Mouse (Mus musculus) forebrain, embryonic 13.5 days (tissue): ENCODE results near the gene Nxpe5. TPM values are rescaled to one million over a fixed set of nuclear protein-coding genes. Genes with fewer than 3 reads are reported as not detected.

Experiments used
- ATAC-seq: fragments of 200-750 bp; cut with Nextera tagmentation; 2 replicates; pipeline ENCODE4 v1.8.0; 2017
- H3K27ac ChIP-seq: fragments of 300-500 bp; sonication (generic); 2 replicates; pipeline ENCODE4 v1.5.1; 2015; ENCODE audit warnings: inconsistent platforms, mild to moderate bottlenecking, moderate library complexity
- H3K27me3 ChIP-seq: fragments of 300-500 bp; sonication (generic); 2 replicates; pipeline ENCODE4 v1.6.1; 2015; ENCODE audit warnings: mild to moderate bottlenecking, inconsistent platforms
- H3K36me3 ChIP-seq: fragments of 300-500 bp; sonication (generic); 2 replicates; pipeline ENCODE4 v1.6.1; 2015; ENCODE audit warnings: mild to moderate bottlenecking, inconsistent platforms; ENCODE audit not compliant: poor library complexity, severe bottlenecking
- H3K4me1 ChIP-seq: fragments of 300-500 bp; sonication (generic); 2 replicates; pipeline ENCODE4 v1.6.1; 2015; ENCODE audit warnings: inconsistent platforms
- H3K4me2 ChIP-seq: fragments of 300-500 bp; sonication (generic); 2 replicates; pipeline ENCODE4 v1.6.1; 2015; ENCODE audit warnings: inconsistent platforms, mild to moderate bottlenecking, moderate library complexity
- H3K4me3 ChIP-seq: fragments of 300-500 bp; sonication (generic); 2 replicates; pipeline ENCODE4 v1.5.1; 2015; ENCODE audit warnings: mild to moderate bottlenecking, inconsistent platforms
- H3K9ac ChIP-seq: fragments of 300-500 bp; sonication (generic); 2 replicates; pipeline ENCODE4 v1.6.1; 2015; ENCODE audit warnings: mild to moderate bottlenecking, inconsistent platforms
- H3K9me3 ChIP-seq: fragments of 300-500 bp; sonication (generic); replicated peaks from 2 replicates; pipeline ENCODE4 v1.6.1; 2016; ENCODE audit warnings: inconsistent platforms
- WGBS: fragments of 180-500 bp; shearing (Covaris S2); methylation state at CpG from one replicate; pipeline ENCODE4 v1.1.7; 2015; 5-methylcytosine and 5-hydroxymethylcytosine counted together
- polyA plus RNA-seq: library from polyadenylated mRNA; unstranded; fragments of >200 nt; fragmentation: Nextera tagmentation; extraction: Ambion mirVana; gene quantifications from 2 replicates; pipeline ENCODE4 v1.2.1, GENCODE M21; 2015

Gene Nxpe5
- polyA plus RNA-seq, 1 experiment from 2014 or later, result not detected

DNA sequence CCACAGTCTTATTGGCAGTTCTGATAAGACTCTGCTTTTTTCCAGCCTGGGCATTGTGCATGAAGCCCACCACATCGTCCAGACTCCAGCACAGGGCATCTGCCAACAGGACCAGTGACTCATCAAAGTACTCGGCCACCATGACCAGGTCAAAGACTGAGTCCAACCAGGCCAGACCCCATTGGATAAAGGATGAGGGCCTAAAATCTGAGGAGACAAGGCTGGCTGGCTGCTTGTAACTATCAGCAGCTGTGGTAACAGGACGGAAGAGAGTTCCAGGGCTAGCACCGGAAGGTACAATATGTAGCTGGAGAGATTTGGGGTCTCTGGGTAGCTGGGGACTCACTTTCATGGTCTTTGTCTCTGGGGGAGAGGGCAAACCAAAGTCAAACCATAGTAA lies 40.0 kb downstream of the Nxpe5 start:
- peaks cover 27% of the 10 kb centered on the region for H3K4me1 ChIP-seq

GRCm38 (mm10) chr5:138267114-138267513 lies 41.4 kb downstream of the Nxpe5 start:
- peaks cover 11% of the 10 kb centered on the region; the same call in 1 of the 2 replicates for H3K27me3 ChIP-seq
- no peak overlapping the region for H3K27ac ChIP-seq
- H3K36me3 ChIP-seq, result peaks cover 19% of the 10 kb centered on the region
- WGBS, result 92% methylated on average over 3 of the region's 3 CpGs
- no peak overlapping the region for H3K9ac ChIP-seq
- H3K9me3 ChIP-seq, result no peaks in the 10 kb centered on the region
- peaks cover 30% of the 10 kb centered on the region for H3K4me1 ChIP-seq
- no peak for ATAC-seq
- H3K4me2 ChIP-seq, result no peak overlapping the region
- no peak overlapping the region for H3K4me3 ChIP-seq

More for the DNA sequence above, 40.0 kb downstream of the Nxpe5 start:
- H3K36me3 ChIP-seq, result peaks cover 33% of the 10 kb centered on the region
- 97% methylated on average over 4 of the region's 4 CpGs for WGBS
- H3K9ac ChIP-seq, result no peak overlapping the region
- H3K27me3 ChIP-seq, result no peaks in the 10 kb centered on the region
- ATAC-seq, result no peak
- H3K9me3 ChIP-seq, result no peaks in the 10 kb centered on the region
- H3K4me2 ChIP-seq, result no peak overlapping the region
- no peak overlapping the region for H3K4me3 ChIP-seq
- H3K27ac ChIP-seq, result no peak overlapping the region

DNA sequence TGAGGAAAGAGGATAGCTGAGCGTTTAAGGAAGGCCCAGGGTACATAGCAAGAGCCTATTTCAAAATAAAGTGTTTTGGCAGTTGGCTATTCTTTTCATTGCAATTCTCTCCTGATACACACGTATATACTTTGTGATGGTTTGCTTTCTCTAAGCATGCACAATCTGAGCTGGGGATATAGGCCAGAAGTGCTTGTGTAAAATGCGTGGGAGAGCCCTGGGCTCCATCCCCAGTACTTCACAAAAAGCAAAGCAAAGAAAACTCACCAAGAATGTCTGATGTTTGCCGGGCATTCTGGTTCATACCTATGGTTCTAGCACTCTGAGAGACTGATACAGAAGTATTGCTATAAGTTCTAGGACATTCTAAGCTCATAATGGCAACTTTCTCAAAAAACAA lies 43.3 kb downstream of the Nxpe5 start:
- Histone ChIP-seq H3K27ac (no peak overlapping the region), H3K4me2 (no peak overlapping the region), H3K36me3 (peaks cover 16% of the 10 kb centered on the region), H3K27me3 (peaks cover 11% of the 10 kb centered on the region; the same call in 1 of the 2 replicates), H3K9me3 (no peaks in the 10 kb centered on the region), H3K4me1 (peaks cover 25% of the 10 kb centered on the region), H3K9ac (no peak overlapping the region), H3K4me3 (no peak overlapping the region)
- 85% methylated on average over 4 of the region's 4 CpGs for WGBS
- ATAC-seq, result no peak

DNA sequence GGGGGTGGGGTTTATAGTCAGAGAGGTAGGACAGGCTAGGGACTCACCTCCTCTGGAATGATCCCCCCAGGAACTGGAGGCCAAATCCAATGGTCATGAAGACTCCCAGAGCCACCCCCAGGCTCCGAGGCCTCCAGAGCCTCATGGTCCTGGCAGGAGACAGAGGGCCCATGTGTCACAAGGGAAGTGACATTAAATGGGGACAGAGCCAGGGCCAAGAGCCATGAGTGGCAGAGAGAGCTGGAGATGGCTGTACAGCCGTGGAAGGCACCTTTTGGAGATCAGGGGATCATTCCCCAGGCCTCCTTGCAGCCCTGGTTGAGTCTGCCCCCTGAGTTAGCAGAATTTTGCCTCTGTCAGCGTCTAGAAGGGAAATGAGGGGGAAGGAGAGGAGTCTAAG lies 45.5 kb downstream of the Nxpe5 start:
- H3K27ac ChIP-seq, result no peak overlapping the region
- H3K27me3 ChIP-seq, result peaks cover 11% of the 10 kb centered on the region; the same call in 1 of the 2 replicates
- H3K36me3 ChIP-seq, result peaks cover 28% of the 10 kb centered on the region
- H3K4me1 ChIP-seq, result peaks cover 34% of the 10 kb centered on the region
- WGBS, result 51% methylated on average over 3 of the region's 3 CpGs
- no peaks in the 10 kb centered on the region for H3K9me3 ChIP-seq
- ATAC-seq, result no peak
- no peak overlapping the region for H3K4me3 ChIP-seq
- no peak overlapping the region for H3K4me2 ChIP-seq
- H3K9ac ChIP-seq, result no peak overlapping the region

- peak within 1 kb of the TSS; percentile 50 for H3K9ac ChIP-seq
- peaks cover 33% of the 10 kb centered on the region for H3K36me3 ChIP-seq
- H3K27me3 ChIP-seq, result peaks cover 11% of the 10 kb centered on the region; the same call in 1 of the 2 replicates
- ATAC-seq, result no peak
- peak within 1 kb of the TSS; percentile 12; the same call in 1 of the 2 replicates for H3K4me3 ChIP-seq
- no peak within 1 kb of the TSS for H3K27ac ChIP-seq
- WGBS, result 2% methylated on average over 12 of the region's 12 CpGs
- H3K4me1 ChIP-seq, result peaks cover 47% of the 10 kb centered on the region
- peak within 1 kb of the TSS; percentile 46 for H3K4me2 ChIP-seq
- H3K9me3 ChIP-seq, result no peaks in the 10 kb centered on the region
Measured at GRCm38 (mm10) chr5:138272409-138272923, 46.8 kb downstream of the Nxpe5 start, which contains the start of gene Gal3st4. TSS of gene Gal3st4 (minus strand) at chr5:138272840.

DNA sequence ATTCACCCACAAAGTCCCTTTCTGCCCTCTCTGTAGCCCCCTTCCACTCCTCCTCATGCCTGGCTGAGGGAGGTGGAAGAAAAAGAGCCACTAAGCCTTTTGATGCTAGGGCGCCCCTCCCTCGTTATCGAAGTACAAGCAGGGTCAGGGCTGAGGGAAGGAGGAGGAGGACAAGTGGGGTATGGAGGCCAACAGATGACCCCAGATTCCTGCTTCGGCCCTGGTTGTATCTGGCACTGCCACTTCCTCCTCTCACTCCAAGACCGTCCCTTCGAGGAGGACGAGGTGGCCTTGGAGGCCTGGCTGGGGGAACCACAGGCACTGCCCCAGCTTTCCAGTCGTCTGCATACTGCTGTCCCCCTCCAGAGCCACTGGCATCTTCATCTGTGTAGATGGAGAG lies 48.5 kb downstream of the Nxpe5 start:
- Histone ChIP-seq H3K27ac (no peak overlapping the region), H3K9me3 (no peaks in the 10 kb centered on the region), H3K9ac (no peak overlapping the region), H3K4me3 (no peak overlapping the region), H3K36me3 (peaks cover 40% of the 10 kb centered on the region), H3K27me3 (peaks cover 11% of the 10 kb centered on the region; the same call in 1 of the 2 replicates), H3K4me1 (peaks cover 64% of the 10 kb centered on the region), H3K4me2 (no peak overlapping the region)
- ATAC-seq, result no peak
- WGBS, result 55% methylated on average over 8 of the region's 8 CpGs

GRCm38 (mm10) chr5:138275216-138276050 lies 49.7 kb downstream of the Nxpe5 start:
- Histone ChIP-seq H3K27me3 (peaks cover 11% of the 10 kb centered on the region; the same call in 1 of the 2 replicates), H3K4me2 (peak overlapping the region; percentile 82), H3K9me3 (peaks cover 1% of the 10 kb centered on the region; the same call in 1 of the 2 replicates), H3K4me3 (peak overlapping the region; percentile 43), H3K9ac (peak overlapping the region; percentile 75), H3K27ac (peak overlapping the region; percentile 31; the same call in 1 of the 2 replicates), H3K4me1 (peaks cover 64% of the 10 kb centered on the region), H3K36me3 (peaks cover 40% of the 10 kb centered on the region)
- ATAC-seq, result no peak
- WGBS, result 7% methylated on average over 41 of the region's 41 CpGs

DNA sequence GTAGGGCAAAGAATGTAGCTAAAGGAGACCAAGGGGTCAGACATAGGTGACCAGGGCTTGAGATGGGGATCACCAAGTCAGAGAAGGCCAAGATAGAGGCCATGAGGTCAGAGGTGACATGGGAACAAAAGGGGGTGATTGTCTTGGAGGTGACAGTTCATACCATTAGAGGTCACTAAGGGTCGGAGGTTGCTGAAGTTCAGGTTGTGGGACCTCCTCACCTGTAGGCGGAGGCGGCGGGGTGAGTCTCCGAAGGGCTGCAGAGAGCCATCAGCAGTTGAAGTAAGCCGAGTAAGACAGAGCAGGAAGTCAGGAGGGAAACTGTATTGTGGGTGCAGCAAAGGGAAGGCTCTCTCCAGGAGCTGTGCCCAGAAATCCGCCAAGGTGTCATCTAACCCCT lies 52.3 kb downstream of the Nxpe5 start:
- peak overlapping the region; percentile 81 for H3K4me3 ChIP-seq
- H3K9ac ChIP-seq, result peak overlapping the region; percentile 94
- ATAC-seq, result no peak
- peaks cover 40% of the 10 kb centered on the region for H3K36me3 ChIP-seq
- H3K4me1 ChIP-seq, result peaks cover 52% of the 10 kb centered on the region
- H3K27me3 ChIP-seq, result no peaks in the 10 kb centered on the region
- H3K4me2 ChIP-seq, result peak overlapping the region; percentile 82
- H3K27ac ChIP-seq, result no peak overlapping the region
- peaks cover 8% of the 10 kb centered on the region; the same call in 1 of the 2 replicates for H3K9me3 ChIP-seq
- WGBS, result 88% methylated on average over 7 of the region's 7 CpGs

DNA sequence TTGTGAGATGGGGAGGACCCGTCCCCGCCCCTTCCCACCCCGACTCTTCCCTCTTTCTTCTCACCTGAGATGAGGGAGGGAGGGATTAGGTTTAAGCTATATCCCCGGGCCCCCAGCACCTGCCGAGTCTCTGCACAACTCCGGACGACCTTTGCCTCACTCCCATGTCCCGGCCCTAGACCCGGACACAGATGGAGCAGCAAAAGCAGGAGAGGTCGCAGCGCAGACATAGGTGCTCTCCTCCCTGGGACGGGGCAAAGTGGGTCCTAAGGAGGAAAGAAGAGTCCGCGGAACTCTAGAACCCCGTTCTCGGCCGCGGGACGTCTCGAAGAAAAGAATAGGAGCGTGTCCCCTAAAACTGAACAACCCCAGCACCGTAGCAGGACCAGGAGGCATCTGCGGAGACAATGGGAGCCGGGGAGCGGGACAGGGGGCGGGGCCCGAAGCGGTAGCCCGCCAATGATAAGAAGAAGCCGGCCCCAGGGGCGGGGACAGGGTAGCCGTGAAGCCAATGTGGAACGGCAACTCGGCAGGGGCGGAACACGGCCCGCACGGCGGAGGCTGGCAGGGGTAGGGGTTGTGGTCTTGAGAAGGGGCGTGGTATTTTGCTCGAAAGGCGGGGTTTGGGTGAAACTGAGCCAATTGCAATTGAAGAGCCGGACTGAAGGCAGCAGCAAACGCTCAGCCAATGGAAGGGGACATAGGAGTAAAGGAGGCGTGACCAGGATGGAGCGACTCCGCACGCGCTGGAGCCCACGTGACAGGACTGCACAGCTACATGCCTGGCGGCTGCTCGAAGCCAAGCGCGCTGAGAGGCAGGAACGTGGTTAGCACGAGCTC lies 54.1 kb downstream of the Nxpe5 start, which contains the start of the genes Gm43720, Gpc2 and Stag3:
Gm43720 (minus strand) TSS at position 374 of the 840 bp plus-strand sequence.
Gpc2 (minus strand) TSS at position 421 of the 840 bp plus-strand sequence.
Stag3 (plus strand) TSS at position 656 of the 840 bp plus-strand sequence.
- H3K27ac ChIP-seq, result peak within 1 kb of the TSS; percentile 81
- no peaks in the 10 kb centered on the region for H3K27me3 ChIP-seq
- H3K4me2 ChIP-seq, result peak within 1 kb of the TSS; percentile 82
- H3K36me3 ChIP-seq, result peaks cover 33% of the 10 kb centered on the region
- WGBS, result under 1% methylated on average over 56 of the region's 56 CpGs
- H3K4me1 ChIP-seq, result peaks cover 44% of the 10 kb centered on the region
- ATAC-seq, result peak; percentile 99
- peak within 1 kb of the TSS; percentile 81 for H3K4me3 ChIP-seq
- H3K9ac ChIP-seq, result peak within 1 kb of the TSS; percentile 94
- H3K9me3 ChIP-seq, result peaks cover 8% of the 10 kb centered on the region; the same call in 1 of the 2 replicates

DNA sequence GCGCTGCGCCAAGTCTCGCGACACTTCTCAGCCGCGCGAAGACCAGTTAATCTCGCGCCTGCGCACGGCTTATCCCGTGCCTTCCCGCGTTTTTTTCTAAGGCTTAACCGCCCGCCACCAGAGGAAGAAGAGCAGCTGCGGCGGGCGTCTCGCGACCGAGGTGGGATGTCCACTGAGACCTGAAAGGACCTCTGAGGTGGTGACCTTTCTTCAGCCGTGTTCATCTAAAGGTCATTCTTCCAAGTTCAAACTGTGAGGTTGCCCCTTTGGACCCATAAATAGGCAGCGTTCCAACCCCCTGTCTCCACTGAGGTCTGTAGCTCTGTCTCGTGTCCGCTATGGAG lies 54.7 kb downstream of the Nxpe5 start:
- H3K36me3 ChIP-seq, result peaks cover 27% of the 10 kb centered on the region
- WGBS, result 26% methylated on average over 26 of the region's 26 CpGs
- ATAC-seq, result no peak
- peak overlapping the region; percentile 81 for H3K4me3 ChIP-seq
- no peak overlapping the region for H3K9ac ChIP-seq
- peaks cover 38% of the 10 kb centered on the region for H3K4me1 ChIP-seq
- peaks cover 8% of the 10 kb centered on the region; the same call in 1 of the 2 replicates for H3K9me3 ChIP-seq
- no peaks in the 10 kb centered on the region for H3K27me3 ChIP-seq
- no peak overlapping the region for H3K27ac ChIP-seq
- H3K4me2 ChIP-seq, result peak overlapping the region; percentile 82

- Histone ChIP-seq H3K4me1 (peaks cover 34% of the 10 kb centered on the region), H3K4me2 (no peak overlapping the region), H3K4me3 (no peak overlapping the region), H3K9ac (no peak overlapping the region), H3K27me3 (no peaks in the 10 kb centered on the region), H3K27ac (no peak overlapping the region), H3K9me3 (peaks cover 8% of the 10 kb centered on the region; the same call in 1 of the 2 replicates), H3K36me3 (peaks cover 23% of the 10 kb centered on the region)
- 91% methylated on average over 15 of the region's 15 CpGs for WGBS
- no peak for ATAC-seq
Measured at GRCm38 (mm10) chr5:138280829-138281228, 55.1 kb downstream of the Nxpe5 start.
